Comparison of ENCODE assay signal across 8 mouse cellular contexts in the genomic region with DNA sequence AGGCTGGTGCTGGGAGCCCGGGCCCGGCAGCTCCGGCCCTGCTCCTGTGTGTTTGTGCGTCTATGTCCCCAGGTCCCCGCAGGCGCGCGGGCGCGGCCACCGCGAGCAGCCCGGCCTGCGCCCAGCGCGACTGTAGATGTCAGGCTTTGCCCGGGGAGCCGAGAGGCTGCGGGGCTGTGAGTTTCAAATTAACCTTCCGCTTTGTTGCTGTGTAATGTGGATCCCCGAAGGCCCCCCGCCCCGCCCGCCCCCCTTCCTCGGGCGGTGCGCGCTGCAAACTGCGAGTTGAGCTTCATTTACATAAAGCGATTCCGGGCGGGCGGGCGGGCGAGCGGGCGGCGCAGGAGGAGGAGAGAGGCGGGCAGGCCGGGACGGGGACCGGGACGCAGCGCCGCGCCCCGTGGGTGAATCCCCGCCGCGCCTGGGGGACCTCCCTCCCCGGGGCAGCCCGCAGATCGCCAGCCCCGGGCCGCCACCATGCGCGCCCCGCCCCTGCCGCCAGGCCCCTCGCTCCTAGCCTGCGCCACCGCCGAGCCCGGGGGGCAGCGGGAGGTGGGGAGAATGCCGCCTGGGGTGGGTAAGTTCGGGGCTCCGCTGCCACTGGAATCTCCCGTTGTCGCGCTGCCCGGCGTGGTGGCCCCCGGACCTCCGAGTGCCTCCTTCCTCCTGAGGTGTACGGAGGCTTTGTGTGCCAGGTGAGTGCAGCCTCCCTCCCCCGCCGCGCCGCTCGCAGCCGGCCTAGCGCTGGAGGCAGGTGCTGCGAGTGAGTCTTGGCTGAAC.
DNase-seq lines count a peak whose midpoint lies in the region; ATAC-seq lines count a peak whose summit lies in the region.

No protein-coding gene starts in this region.

- peak; percentile 79 for ATAC-seq in embryonic facial prominence, embryonic 14.5 days (ENCODE audit: low read depth)
- ATAC-seq in heart, embryonic 15.5 days (replicated peaks; ENCODE audit: insufficient number of reproducible peaks, insufficient read depth, low FRiP score, low read depth): peak; percentile 65
- ATAC-seq in erythroid progenitor cell, adult 5-6 weeks (replicated peaks; ENCODE audit: low FRiP score, poor library complexity, severe bottlenecking): no peak

- H3K9ac ChIP-seq in embryonic facial prominence, embryonic 14.5 days (ENCODE audit: low read depth, low read length): peak overlapping the region; percentile 95
- peak overlapping the region; percentile 88 for H3K9ac ChIP-seq in heart, embryonic 15.5 days

- peak overlapping the region; percentile 96 for H3K4me2 ChIP-seq in embryonic facial prominence, embryonic 14.5 days (ENCODE audit: low read depth, low read length)
- peak overlapping the region; percentile 97 for H3K4me2 ChIP-seq in heart, embryonic 15.5 days

- H3K27ac ChIP-seq in embryonic facial prominence, embryonic 14.5 days (replicated peaks; ENCODE audit: low read depth, low read length): peak overlapping the region; percentile 95
- H3K27ac ChIP-seq in heart, embryonic 15.5 days: peak overlapping the region; percentile 91

- DNase-seq in 3134 (ENCODE audit: extremely low read depth, insufficient read length, low spot score): peak; percentile 83
- peak; percentile 76 for DNase-seq in Muller cell, postnatal 12 days (ENCODE audit: inconsistent ontology term)
- peak; percentile 90 for DNase-seq in embryonic facial prominence, embryonic 14.5 days (ENCODE audit: low spot score)
- DNase-seq in kidney, postnatal 10 days: peak; percentile 79
- peak; percentile 74 for DNase-seq in lung, postnatal 10 days
- peak; percentile 47 for DNase-seq in ovary, postnatal 14 days (ENCODE audit: low spot score)

- peaks cover 66% of the 10 kb centered on the region for H3K4me1 ChIP-seq in embryonic facial prominence, embryonic 14.5 days (ENCODE audit: control insufficient read depth, insufficient read depth, low read length)
- peaks cover 83% of the 10 kb centered on the region for H3K4me1 ChIP-seq in heart, embryonic 15.5 days (replicated peaks)

- no peaks in the 10 kb centered on the region for H3K27me3 ChIP-seq in embryonic facial prominence, embryonic 14.5 days (replicated peaks; ENCODE audit: control insufficient read depth, insufficient read depth, low read length)
- no peaks in the 10 kb centered on the region for H3K27me3 ChIP-seq in heart, embryonic 15.5 days

- no peaks in the 10 kb centered on the region for H3K36me3 ChIP-seq in embryonic facial prominence, embryonic 14.5 days (ENCODE audit: control insufficient read depth, insufficient read depth, low read length)
- H3K36me3 ChIP-seq in heart, embryonic 15.5 days: no peaks in the 10 kb centered on the region

- H3K4me3 ChIP-seq in embryonic facial prominence, embryonic 14.5 days (ENCODE audit: low read depth, low read length): peak overlapping the region; percentile 80
- H3K4me3 ChIP-seq in heart, embryonic 15.5 days: peak overlapping the region; percentile 91

- H3K9me3 ChIP-seq in embryonic facial prominence, embryonic 14.5 days (ENCODE audit: control insufficient read depth, low read length): no peaks in the 10 kb centered on the region
- no peaks in the 10 kb centered on the region for H3K9me3 ChIP-seq in heart, embryonic 15.5 days (replicated peaks)

- under 1% methylated on average over 35 of the region's 84 CpGs for WGBS in embryonic facial prominence, embryonic 14.5 days
- under 1% methylated on average over 63 of the region's 84 CpGs for WGBS in heart, embryonic 15.5 days
